Mouse (Mus musculus): ENCODE results near the gene Trim65. TPM values are rescaled to one million over a fixed set of nuclear protein-coding genes. Genes with fewer than 3 reads are reported as not detected.
A peak's percentile ranks its signal among the peaks of the same experiment; 100 is the strongest.

Trim65 gene
- polyA plus RNA-seq, 1 experiment: 5.9 TPM

- Histone ChIP-seq H3K27ac (replicated peaks; ENCODE audit: low read depth, low read length) (no peak overlapping the region), H3K4me1 (ENCODE audit: control insufficient read depth, insufficient read depth, insufficient read length, low read length) (no peaks in the 10 kb centered on the region), H3K4me3 (ENCODE audit: insufficient read depth, low read depth, low read length) (no peak overlapping the region)
Observed at GRCm38 (mm10) chr11:116148761-116149221, 17.9 kb upstream of the Trim65 start.

DNA sequence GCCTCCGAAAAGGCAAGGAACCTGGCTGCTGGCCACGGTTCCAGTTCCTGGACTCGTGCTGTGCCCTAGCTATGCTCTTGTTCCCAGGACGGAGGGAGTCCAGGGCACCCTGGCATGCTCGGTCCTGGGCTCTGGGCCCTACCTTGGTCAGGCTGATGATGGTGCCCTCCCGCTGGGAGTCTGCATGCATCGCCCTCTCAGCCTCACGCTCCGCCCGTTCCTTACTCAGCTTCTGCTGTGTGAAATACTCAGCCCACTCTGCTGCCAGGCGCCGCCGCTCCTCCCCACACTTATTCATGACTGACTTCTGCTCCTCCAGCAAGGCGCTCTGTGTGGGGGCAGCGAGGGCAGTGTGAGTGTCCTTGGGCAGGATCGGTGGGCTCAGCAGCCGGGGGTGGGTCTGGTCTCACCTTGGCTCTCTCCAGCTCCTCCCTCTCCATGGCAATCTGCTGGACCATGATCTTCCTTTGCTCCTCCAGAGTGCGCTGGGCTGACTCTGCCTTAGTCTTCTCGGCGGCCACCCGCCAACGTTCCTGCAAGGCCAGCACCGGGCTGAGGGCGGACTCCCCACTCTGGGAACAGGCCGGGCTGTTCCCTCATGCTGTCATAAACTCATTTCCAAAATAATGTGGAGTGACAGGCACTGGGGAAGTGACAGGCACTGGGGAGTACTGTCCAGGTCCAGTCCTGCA, 15.5 kb upstream of the Trim65 start:
- H3K27ac ChIP-seq (replicated peaks; ENCODE audit: low read depth, low read length): no peak overlapping the region
- H3K4me3 ChIP-seq (ENCODE audit: insufficient read depth, low read depth, low read length): no peak overlapping the region
- no peaks in the 10 kb centered on the region for H3K4me1 ChIP-seq (ENCODE audit: control insufficient read depth, insufficient read depth, insufficient read length, low read length)

GRCm38 (mm10) chr11:116145481-116146293, 14.8 kb upstream of the Trim65 start:
- H3K4me3 ChIP-seq (ENCODE audit: insufficient read depth, low read depth, low read length): no peak overlapping the region
- no peak overlapping the region for H3K27ac ChIP-seq (replicated peaks; ENCODE audit: low read depth, low read length)
- no peaks in the 10 kb centered on the region for H3K4me1 ChIP-seq (ENCODE audit: control insufficient read depth, insufficient read depth, insufficient read length, low read length)

DNA sequence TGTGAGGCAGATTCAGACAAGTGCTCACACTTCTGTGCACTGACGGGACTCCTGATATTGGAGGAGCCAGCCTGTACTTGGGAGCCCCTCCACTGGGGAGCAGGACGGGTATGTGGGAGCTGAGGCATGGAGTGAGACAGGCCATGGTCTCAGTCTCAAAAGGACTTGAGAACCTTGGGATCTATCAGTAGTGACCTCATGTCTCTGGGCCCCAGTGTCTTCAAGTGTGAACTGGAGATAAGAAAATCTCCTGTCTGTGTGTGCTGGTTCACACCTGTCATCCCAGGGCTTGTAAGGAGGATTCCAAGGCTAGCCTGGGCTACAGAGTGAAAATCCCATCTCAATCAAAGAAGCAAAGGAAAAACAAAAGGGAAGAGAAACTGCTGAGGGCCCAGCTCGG, 12.5 kb upstream of the Trim65 start:
- Histone ChIP-seq H3K4me3 (ENCODE audit: insufficient read depth, low read depth, low read length) (no peak overlapping the region), H3K4me1 (ENCODE audit: control insufficient read depth, insufficient read depth, insufficient read length, low read length) (no peaks in the 10 kb centered on the region), H3K27ac (replicated peaks; ENCODE audit: low read depth, low read length) (no peak overlapping the region)

DNA sequence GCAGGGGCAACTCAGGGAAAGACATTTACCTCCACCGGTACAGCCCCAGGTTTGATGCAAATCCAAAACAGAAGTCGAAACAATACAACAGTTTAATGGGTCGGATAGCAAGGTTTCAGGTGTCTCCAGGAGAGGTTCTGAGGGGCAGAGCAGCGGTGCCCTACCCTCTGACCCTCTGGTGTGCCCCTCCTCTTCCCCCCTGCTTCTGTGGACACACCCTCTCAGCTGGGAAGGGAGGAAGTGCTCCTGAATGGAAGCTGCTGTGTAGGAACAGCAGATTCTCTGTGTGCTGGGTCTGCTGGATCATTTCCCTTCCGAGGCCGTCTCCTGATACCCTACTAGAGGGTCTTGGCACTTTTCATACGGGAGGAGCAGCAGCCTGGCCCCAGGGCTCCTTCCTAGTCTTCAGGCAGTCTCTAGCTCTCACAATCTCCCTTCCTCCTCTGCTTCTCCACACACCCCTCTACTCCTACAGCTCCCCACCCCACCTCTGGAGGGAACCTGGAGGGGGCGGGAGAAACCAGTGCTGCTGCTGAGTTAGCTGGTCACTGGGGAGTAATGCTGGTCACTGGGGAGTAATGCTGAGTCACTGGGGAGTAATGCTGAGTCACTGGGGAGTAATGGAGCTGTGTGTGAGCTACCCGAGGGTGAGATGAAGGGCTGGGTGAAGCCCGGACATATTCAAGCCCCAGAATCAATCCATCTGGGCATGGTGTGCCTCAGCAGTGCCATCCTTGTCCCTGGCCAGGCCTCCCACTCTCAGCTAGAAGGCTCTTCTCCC, 11.5 kb upstream of the Trim65 start:
- H3K27ac ChIP-seq (replicated peaks; ENCODE audit: low read depth, low read length): no peak overlapping the region
- H3K4me3 ChIP-seq (ENCODE audit: insufficient read depth, low read depth, low read length): no peak overlapping the region
- H3K4me1 ChIP-seq (ENCODE audit: control insufficient read depth, insufficient read depth, insufficient read length, low read length): no peaks in the 10 kb centered on the region

GRCm38 (mm10) chr11:116138468-116139138, 7.7 kb upstream of the Trim65 start, which contains the start of gene Mrpl38:
Gene Mrpl38, minus strand, starts transcription at chr11:116138868.
- Histone ChIP-seq H3K27ac (replicated peaks; ENCODE audit: low read depth, low read length) (peak within 1 kb of the TSS; percentile 74), H3K4me1 (ENCODE audit: control insufficient read depth, insufficient read depth, insufficient read length, low read length) (no peaks in the 10 kb centered on the region), H3K4me3 (ENCODE audit: insufficient read depth, low read depth, low read length) (peak within 1 kb of the TSS; percentile 94)

DNA sequence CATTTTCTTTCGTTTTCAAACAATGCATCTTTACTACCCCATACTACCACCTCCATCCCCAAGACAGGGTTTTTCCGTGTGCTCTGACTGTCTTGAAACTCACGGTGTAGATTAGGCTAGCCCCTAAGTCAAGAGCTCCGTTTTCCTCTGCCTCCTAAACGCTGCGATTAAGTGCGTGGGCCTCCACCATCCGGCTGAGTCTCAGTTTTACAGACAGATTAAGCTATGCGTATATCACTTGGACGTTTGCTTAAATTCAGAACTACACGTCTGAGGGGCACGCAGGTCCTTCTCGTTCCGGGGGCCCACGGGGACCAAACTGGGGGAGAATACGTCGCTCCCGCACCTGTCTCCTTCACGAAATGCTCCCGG, 7.2 kb upstream of the Trim65 start:
- peak overlapping the region; percentile 94 for H3K4me3 ChIP-seq (ENCODE audit: insufficient read depth, low read depth, low read length)
- H3K27ac ChIP-seq (replicated peaks; ENCODE audit: low read depth, low read length): peak overlapping the region; percentile 74
- no peaks in the 10 kb centered on the region for H3K4me1 ChIP-seq (ENCODE audit: control insufficient read depth, insufficient read depth, insufficient read length, low read length)

- Histone ChIP-seq H3K4me3 (ENCODE audit: insufficient read depth, low read depth, low read length) (no peak overlapping the region), H3K4me1 (ENCODE audit: control insufficient read depth, insufficient read depth, insufficient read length, low read length) (peaks cover 6% of the 10 kb centered on the region; the same call in 1 of the 2 replicates), H3K27ac (replicated peaks; ENCODE audit: low read depth, low read length) (no peak overlapping the region)
Observed at GRCm38 (mm10) chr11:116134171-116134570, 3.2 kb upstream of the Trim65 start.

- peaks cover 7% of the 10 kb centered on the region; the same call in 1 of the 2 replicates for H3K4me1 ChIP-seq (ENCODE audit: control insufficient read depth, insufficient read depth, insufficient read length, low read length)
- H3K27ac ChIP-seq (replicated peaks; ENCODE audit: low read depth, low read length): no peak overlapping the region
- H3K4me3 ChIP-seq (ENCODE audit: insufficient read depth, low read depth, low read length): no peak overlapping the region
Observed at GRCm38 (mm10) chr11:116133497-116133896, 2.6 kb upstream of the Trim65 start.

GRCm38 (mm10) chr11:116132366-116133333, 1.7 kb upstream of the Trim65 start:
- Histone ChIP-seq H3K4me1 (ENCODE audit: control insufficient read depth, insufficient read depth, insufficient read length, low read length) (peaks cover 11% of the 10 kb centered on the region), H3K27ac (replicated peaks; ENCODE audit: low read depth, low read length) (no peak overlapping the region), H3K4me3 (ENCODE audit: insufficient read depth, low read depth, low read length) (no peak overlapping the region)

DNA sequence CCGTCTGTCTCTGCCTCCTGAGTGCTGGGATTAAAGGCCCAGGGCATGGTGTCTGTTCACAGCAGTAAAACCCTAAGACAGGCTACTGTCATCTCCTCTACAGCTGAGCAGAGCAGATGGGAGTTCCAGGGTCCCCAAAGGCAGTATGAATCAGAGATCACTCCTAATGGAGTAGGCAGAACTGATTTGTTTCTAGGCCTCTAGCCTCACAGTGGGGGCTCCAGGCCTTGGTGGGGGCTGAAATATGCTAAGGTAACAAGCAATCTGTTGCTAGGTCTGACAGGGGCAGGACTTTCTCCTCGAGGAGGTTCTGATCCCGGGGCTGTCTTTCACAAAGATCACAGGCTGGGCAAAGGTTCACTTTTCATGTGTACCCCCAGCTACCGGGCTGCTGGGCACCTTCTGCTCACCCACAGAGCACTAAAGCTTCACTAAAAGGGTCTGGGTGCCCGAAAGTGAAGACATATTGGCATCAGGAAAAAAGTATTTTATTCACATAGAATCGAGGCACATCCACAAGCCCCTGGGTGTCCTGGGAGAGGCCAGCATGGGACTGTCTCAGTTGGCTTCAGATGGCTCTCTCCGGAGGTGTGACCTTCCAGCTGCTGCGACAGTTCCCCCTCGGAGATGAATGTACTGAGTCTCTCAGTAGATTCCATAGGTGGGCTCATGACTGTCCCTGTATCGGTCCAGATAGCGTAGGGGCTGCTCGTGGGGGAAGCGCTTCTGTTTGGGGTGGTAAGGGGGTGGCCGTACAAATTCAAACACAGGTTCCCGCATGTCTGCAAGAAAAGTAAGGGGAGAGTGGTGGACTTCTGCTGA, 632 bp upstream of the Trim65 start:
- Histone ChIP-seq H3K4me1 (ENCODE audit: control insufficient read depth, insufficient read depth, insufficient read length, low read length) (peaks cover 16% of the 10 kb centered on the region), H3K27ac (replicated peaks; ENCODE audit: low read depth, low read length) (peak overlapping the region; percentile 96), H3K4me3 (ENCODE audit: insufficient read depth, low read depth, low read length) (peak overlapping the region; percentile 94)

DNA sequence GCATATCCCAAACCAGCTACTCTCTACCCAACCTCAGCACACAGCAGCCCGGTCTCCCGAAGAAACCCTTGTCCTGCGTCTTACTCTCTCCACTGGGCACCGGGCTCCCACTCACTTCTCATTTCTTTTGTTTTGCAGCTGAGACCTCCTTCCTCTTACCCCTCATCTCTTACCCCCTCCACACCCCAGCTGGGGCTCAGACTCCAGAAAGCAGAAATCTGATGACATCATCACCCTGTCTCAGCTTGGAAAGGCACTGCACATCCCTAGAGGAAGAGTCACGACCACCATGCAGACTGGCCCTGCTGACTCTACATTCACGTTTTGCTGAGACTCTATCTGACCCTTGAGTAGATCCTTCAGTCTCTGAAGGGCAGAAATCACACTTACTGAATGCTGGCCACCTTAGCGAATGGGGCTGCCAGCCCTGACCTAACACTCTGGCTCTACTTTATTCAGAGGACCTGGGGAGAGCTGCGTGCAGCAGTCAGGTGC, 888 bp downstream of the Trim65 start:
- peak overlapping the region; percentile 94 for H3K4me3 ChIP-seq (ENCODE audit: insufficient read depth, low read depth, low read length)
- peak overlapping the region; percentile 58 for H3K27ac ChIP-seq (replicated peaks; ENCODE audit: low read depth, low read length)
- H3K4me1 ChIP-seq (ENCODE audit: control insufficient read depth, insufficient read depth, insufficient read length, low read length): peaks cover 16% of the 10 kb centered on the region
